Mouse (Mus musculus) CH12.LX (cell line): ENCODE measurements around the gene Gm37419. TPM values are rescaled to one million over a fixed set of nuclear protein-coding genes. Genes with fewer than 3 reads are reported as not detected.

Experiments
- DNase-seq: peaks from one replicate; pipeline ENCODE4 v3.0.0-alpha.2; 2013; ENCODE audit errors: extremely low read depth
- H3K27ac ChIP-seq: 2 replicates; pipeline ENCODE4 v1.5.1; 2012; ENCODE audit warnings: low read depth, mild to moderate bottlenecking, control low read depth, moderate library complexity; ENCODE audit not compliant: insufficient read depth
- H3K27me3 ChIP-seq: replicated peaks from 2 replicates; pipeline ENCODE3; 2012; ENCODE audit warnings: inconsistent platforms
- H3K36me3 ChIP-seq, 2 experiments: replicated peaks in 1 of 2; 2 replicates each; pipeline versions ENCODE3 to v1.6.1; 2012; ENCODE audit warnings: inconsistent platforms in 1 of 2, low read length in 1 of 2, mild to moderate bottlenecking in 1 of 2, mixed read lengths in 1 of 2, moderate library complexity in 1 of 2; ENCODE audit not compliant: control insufficient read depth in 1 of 2, insufficient read depth in 1 of 2
- H3K4me1 ChIP-seq, 2 experiments: 2 replicates each; pipeline ENCODE4 v1.6.1; 2012; ENCODE audit warnings: inconsistent platforms in 1 of 2, moderate library complexity in 1 of 2; ENCODE audit not compliant: insufficient read depth in 2 of 2, control insufficient read depth in 1 of 2
- H3K4me2 ChIP-seq: 2 replicates; pipeline ENCODE4 v1.6.1; 2012; ENCODE audit warnings: low read depth, mild to moderate bottlenecking, control low read depth; ENCODE audit not compliant: poor library complexity, insufficient read depth, severe bottlenecking
- H3K4me3 ChIP-seq, 3 experiments: fragments of 150-350 bp in 1 of 3; sonication (generic) in 1 of 3; replicated peaks in 1 of 3; 2 replicates each; pipeline versions ENCODE3 to v1.5.1; 2011 to 2012; ENCODE audit warnings: low read depth in 2 of 3, low read length in 2 of 3, mild to moderate bottlenecking in 2 of 3, moderate library complexity in 2 of 3, control low read depth in 1 of 3, improper control_type of control experiment in 1 of 3, inconsistent platforms in 1 of 3, mixed read lengths in 1 of 3; ENCODE audit not compliant: poor library complexity in 1 of 3
- H3K79me2 ChIP-seq: replicated peaks from 2 replicates; pipeline ENCODE4 v1.6.1; 2012; ENCODE audit warnings: mild to moderate bottlenecking, moderate library complexity; ENCODE audit not compliant: control insufficient read depth, poor library complexity, insufficient read depth, severe bottlenecking; ENCODE audit errors: extremely low read depth
- H3K9ac ChIP-seq: 2 replicates; pipeline ENCODE4 v1.6.1; 2012; ENCODE audit warnings: low read depth, mild to moderate bottlenecking, control low read depth, moderate library complexity; ENCODE audit not compliant: insufficient read depth
- H3K9me3 ChIP-seq: replicated peaks from 2 replicates; pipeline ENCODE3; 2012; ENCODE audit warnings: low read length, inconsistent platforms, mixed read lengths
- BHLHE40 ChIP-seq: IDR thresholded peaks from 2 replicates; pipeline ENCODE4 v1.6.1; 2011; ENCODE audit warnings: mild to moderate bottlenecking, low read depth, low read length, improper control_type of control experiment
- CHD1 ChIP-seq: IDR thresholded peaks from 2 replicates; pipeline ENCODE4 v1.6.1; 2012; ENCODE audit warnings: low read depth, low read length, improper control_type of control experiment, inconsistent platforms
- CHD2 ChIP-seq: IDR thresholded peaks from 2 replicates; pipeline ENCODE4 v1.6.1; 2011; ENCODE audit warnings: low read length, improper control_type of control experiment
- CTCF ChIP-seq, 2 experiments: IDR thresholded peaks in 1 of 2; conservative IDR thresholded peaks in 1 of 2; 2 replicates each; pipeline ENCODE4 v1.5.1; 2011 to 2012; ENCODE audit warnings: low read depth in 2 of 2, low read length in 2 of 2, improper control_type of control experiment in 1 of 2, inconsistent platforms in 1 of 2, mild to moderate bottlenecking in 1 of 2, moderate library complexity in 1 of 2
- ELF1 ChIP-seq: IDR thresholded peaks from 2 replicates; pipeline ENCODE4 v1.6.1; 2014; ENCODE audit warnings: low read depth, mild to moderate bottlenecking, inconsistent platforms, low read length, improper control_type of control experiment
- EP300 ChIP-seq: IDR thresholded peaks from 2 replicates; pipeline ENCODE4 v1.6.1; 2011; ENCODE audit warnings: low read length, improper control_type of control experiment
- ETS1 ChIP-seq: conservative IDR thresholded peaks from 2 replicates; pipeline ENCODE4 v1.6.1; 2012; ENCODE audit warnings: low read depth, mild to moderate bottlenecking, inconsistent platforms, low read length, improper control_type of control experiment, moderate library complexity
- JUN ChIP-seq: IDR thresholded peaks from 2 replicates; pipeline ENCODE4 v1.6.1; 2011; ENCODE audit warnings: low read depth, mild to moderate bottlenecking, low read length, improper control_type of control experiment, moderate library complexity; ENCODE audit not compliant: insufficient read depth
- JUND ChIP-seq: conservative IDR thresholded peaks from 2 replicates; pipeline ENCODE4 v1.6.1; 2011; ENCODE audit warnings: low read depth, low read length, improper control_type of control experiment
- MAFK ChIP-seq: IDR thresholded peaks from 2 replicates; pipeline ENCODE4 v1.6.1; 2011; ENCODE audit warnings: low read length, improper control_type of control experiment; ENCODE audit not compliant: insufficient replicate concordance
- MAZ ChIP-seq: IDR thresholded peaks from 2 replicates; pipeline ENCODE4 v1.6.1; 2012; ENCODE audit warnings: low read depth, mild to moderate bottlenecking, inconsistent platforms, low read length, improper control_type of control experiment, moderate library complexity
- MEF2A ChIP-seq: IDR thresholded peaks from 2 replicates; pipeline ENCODE4 v1.6.1; 2014; ENCODE audit warnings: low read depth, mild to moderate bottlenecking, inconsistent platforms, low read length, improper control_type of control experiment, borderline replicate concordance
- MYC ChIP-seq: IDR thresholded peaks from 2 replicates; pipeline ENCODE4 v1.6.1; 2011; ENCODE audit warnings: low read depth, mild to moderate bottlenecking, improper control_type of control experiment, low read length
- NELFE ChIP-seq: IDR thresholded peaks from 2 replicates; pipeline ENCODE4 v1.6.1; 2011; ENCODE audit warnings: low read depth, low read length, improper control_type of control experiment
- PAX5 ChIP-seq: IDR thresholded peaks from 2 replicates; pipeline ENCODE4 v1.6.1; 2012; ENCODE audit warnings: low read length, inconsistent platforms, mixed read lengths
- POLR2A ChIP-seq: IDR thresholded peaks from 2 replicates; pipeline ENCODE4 v1.6.1; 2011; ENCODE audit warnings: low read depth, mild to moderate bottlenecking, improper control_type of control experiment, low read length
- POLR2AphosphoS2 ChIP-seq: IDR thresholded peaks from 2 replicates; pipeline ENCODE4 v1.6.1; 2011; ENCODE audit warnings: low read depth, low read length, improper control_type of control experiment
- RAD21 ChIP-seq: IDR thresholded peaks from 2 replicates; pipeline ENCODE4 v1.6.1; 2011; ENCODE audit warnings: low read depth, mild to moderate bottlenecking, low read length, improper control_type of control experiment, moderate library complexity
- SMC3 ChIP-seq: IDR thresholded peaks from 2 replicates; pipeline ENCODE4 v1.6.1; 2011; ENCODE audit warnings: low read depth, low read length, improper control_type of control experiment
- TBP ChIP-seq: conservative IDR thresholded peaks from 2 replicates; pipeline ENCODE4 v1.6.1; 2011; ENCODE audit warnings: low read depth, low read length, improper control_type of control experiment
- TCF12 ChIP-seq: IDR thresholded peaks from 2 replicates; pipeline ENCODE4 v1.6.1; 2014; ENCODE audit warnings: low read depth, mild to moderate bottlenecking, inconsistent platforms, low read length, improper control_type of control experiment
- UBTF ChIP-seq: IDR thresholded peaks from 2 replicates; pipeline ENCODE4 v1.6.1; 2012; ENCODE audit warnings: low read depth, mild to moderate bottlenecking, inconsistent platforms, low read length, improper control_type of control experiment, moderate library complexity
- USF2 ChIP-seq: conservative IDR thresholded peaks from 2 replicates; pipeline ENCODE4 v1.6.1; 2011; ENCODE audit warnings: low read depth, low read length, improper control_type of control experiment
- ZC3H11A ChIP-seq: IDR thresholded peaks from 2 replicates; pipeline ENCODE4 v1.6.1; 2012; ENCODE audit warnings: low read depth, mild to moderate bottlenecking, inconsistent platforms, low read length, improper control_type of control experiment
- ZMIZ1 ChIP-seq: IDR thresholded peaks from 2 replicates; pipeline ENCODE4 v1.6.1; 2012; ENCODE audit warnings: low read depth, mild to moderate bottlenecking, inconsistent platforms, low read length, improper control_type of control experiment
- ZNF384 ChIP-seq: IDR thresholded peaks from 2 replicates; pipeline ENCODE4 v1.6.1; 2012; ENCODE audit warnings: low read depth, low read length, improper control_type of control experiment, inconsistent platforms
- dilution Hi-C: fragments of 300-500 bp; cut with MboI; formaldehyde crosslinking; loops from 2 replicates; pipeline ENCODE4 v1.14.3; 2020; ENCODE audit warnings: low sequenced_read_pairs; ENCODE audit not compliant: extremely low pct_unique_long_range_greater_than_20kb, extremely low pct_ligation_motif_present
- in situ Hi-C: fragments of 300-500 bp; cut with MboI; formaldehyde crosslinking; loops from 3 replicates; pipeline ENCODE4 v1.14.3; 2019; ENCODE audit warnings: low sequenced_read_pairs, low pct_ligation_motif_present, low pct_unique_long_range_greater_than_20kb, mixed read lengths
- polyA plus RNA-seq: library from polyadenylated mRNA; unstranded; fragments of >175 nt; gene quantifications from 2 replicates; pipeline ENCODE4 v1.2.1, GENCODE M21; 2012; ENCODE audit warnings: low read depth; ENCODE audit not compliant: insufficient read length
- total RNA-seq, 2 experiments: library from RNA; depleted of rRNA; stranded (reverse); fragments of 300-350 nt in 1 of 2; fragments of >200 nt in 1 of 2; gene quantifications; 2 replicates each; pipeline ENCODE4 v1.2.3; 2012 to 2014

Gm37419 gene
- total and polyA plus RNA-seq, 3 experiments, result not detected

- Histone ChIP-seq H3K4me1 (peaks cover 2 to 3% of the 10 kb centered on the region in 2 experiments; a peak in 3 of 4 replicates), H3K36me3 (no peaks in the 10 kb centered on the region), H3K9me3 (no peaks in the 10 kb centered on the region), H3K27me3 (no peaks in the 10 kb centered on the region), H3K4me2 (no peak overlapping the region), H3K27ac (no peak overlapping the region), H3K79me2 (no peaks in the 10 kb centered on the region), H3K9ac (no peak overlapping the region), H3K4me3 (no peak overlapping the region)
- DNase-seq, result peak; percentile 56
- in situ Hi-C loops, result no loop called here
- dilution Hi-C loops, result no loop called here
- TF ChIP-seq MAZ, result peak; percentile 48; the same call in 1 of the 2 replicates
- TF ChIP-seq ZNF384, result no peak
- TF ChIP-seq MAFK, result no peak
- no peak for TF ChIP-seq PAX5
- no peak for TF ChIP-seq CHD2
- TF ChIP-seq ETS1, result no peak
- no peak for TF ChIP-seq USF2
- no peak for TF ChIP-seq POLR2A
- TF ChIP-seq RAD21, result peak; percentile 77
- no peak for TF ChIP-seq ELF1
- no peak for TF ChIP-seq POLR2AphosphoS2
- no peak for TF ChIP-seq TCF12
- 0 out of 2 replicates have a peak, but pooled peaks have one; percentile 23 for TF ChIP-seq NELFE
- TF ChIP-seq SMC3, result peak; percentile 61
- peak; percentile 41 to 77 for TF ChIP-seq CTCF (conservative IDR thresholded peaks at IDR 0.05 in 1 of 2, IDR thresholded peaks at IDR 0.05 in 1 of 2; ENCODE audit: low read depth in 2 of 2, low read length in 2 of 2)
- TF ChIP-seq ZC3H11A, result peak; percentile 6; the same call in 1 of the 2 replicates
- no peak for TF ChIP-seq ZMIZ1
- no peak for TF ChIP-seq CHD1
These were observed 34.9 kb upstream of the Gm37419 start for GRCm38 (mm10) chr16:23953189-23953958.

GRCm38 (mm10) chr16:23953959-23954260, 34.4 kb upstream of the Gm37419 start:
- H3K4me2 ChIP-seq, result no peak overlapping the region
- no peaks in the 10 kb centered on the region for H3K79me2 ChIP-seq
- no peaks in the 10 kb centered on the region for H3K9me3 ChIP-seq
- TF ChIP-seq NELFE, result no peak
- no peak for TF ChIP-seq MAFK
- TF ChIP-seq ZMIZ1, result no peak
- no peak for TF ChIP-seq EP300
- no peak for TF ChIP-seq CTCF (conservative IDR thresholded peaks at IDR 0.05 in 1 of 2, IDR thresholded peaks at IDR 0.05 in 1 of 2; ENCODE audit: low read depth in 2 of 2, low read length in 2 of 2)
- TF ChIP-seq TBP, result no peak
- TF ChIP-seq UBTF, result no peak
- no peak for TF ChIP-seq JUND
- TF ChIP-seq MAZ, result no peak
- TF ChIP-seq PAX5, result no peak
- TF ChIP-seq ZNF384, result no peak
- no peak for TF ChIP-seq TCF12
- no peak for TF ChIP-seq MEF2A
- TF ChIP-seq MYC, result no peak
- TF ChIP-seq JUN, result no peak
- no peak for TF ChIP-seq BHLHE40
- H3K27ac ChIP-seq, result no peak overlapping the region
- DNase-seq, result no peak
- H3K9ac ChIP-seq, result no peak overlapping the region
- H3K27me3 ChIP-seq, result no peaks in the 10 kb centered on the region
- in situ Hi-C loops, result no loop called here
- dilution Hi-C loops, result no loop called here
- H3K4me3 ChIP-seq, result no peak overlapping the region
- peaks cover 3 to 7% of the 10 kb centered on the region in 2 experiments; a peak in 3 of 4 replicates for H3K4me1 ChIP-seq
- H3K36me3 ChIP-seq, result no peaks in the 10 kb centered on the region
